ENCODE assay signal across 22 mouse cellular contexts in the genomic region with DNA sequence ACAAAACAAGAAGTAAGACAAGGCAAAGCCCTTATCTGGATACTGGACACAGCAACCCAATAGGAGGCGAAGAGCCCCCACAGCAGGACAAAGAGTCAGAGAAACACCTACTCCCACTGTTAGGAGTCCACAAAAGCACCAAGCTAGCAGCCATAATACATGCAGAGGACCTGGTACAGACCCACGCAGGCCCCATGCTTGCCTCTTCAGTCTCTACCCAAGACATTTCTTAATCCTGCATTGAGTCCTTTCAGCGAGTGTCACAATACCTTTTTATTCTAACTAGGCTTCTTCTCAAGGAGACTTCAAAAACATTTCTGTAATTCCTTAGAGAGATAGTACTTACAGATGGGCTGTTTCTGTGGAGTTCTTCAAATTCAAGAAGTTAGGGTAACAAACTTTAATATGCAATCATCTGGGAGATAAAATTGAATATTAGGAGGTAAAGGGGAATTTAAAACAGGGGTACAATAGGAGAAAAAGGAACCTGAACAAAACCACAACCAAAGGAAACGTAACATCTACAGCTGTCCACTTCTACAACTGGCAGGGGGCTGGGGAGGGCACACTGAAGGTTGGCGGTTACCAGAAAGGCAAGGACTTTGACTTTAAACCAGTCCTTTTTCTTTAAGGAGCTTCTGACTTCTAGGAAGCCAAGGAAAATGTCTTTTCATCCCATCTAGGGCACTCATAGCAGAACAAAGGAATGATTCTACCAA.
"Had no signal": no experiment of that assay in that cellular context is flagged by ENCODE, and none has a peak within 500 bp of the region (broad histone marks: within the 10 kb centered on the region; RNA-seq: fewer than 3 reads in every experiment).

No protein-coding gene starts in this region.

- H3K4me1 ChIP-seq: limb, embryonic 15.5 days; midbrain, embryonic 12.5 days had no signal

- H3K27me3 ChIP-seq: limb, embryonic 12.5 days; limb, embryonic 15.5 days; liver, embryonic 13.5 days; lung, embryonic 15.5 days; midbrain, embryonic 12.5 days; midbrain, embryonic 15.5 days; neural tube, embryonic 13.5 days had no signal

- H3K4me2 ChIP-seq: limb, embryonic 12.5 days; limb, embryonic 15.5 days; liver, embryonic 13.5 days; lung, embryonic 15.5 days; midbrain, embryonic 12.5 days; midbrain, embryonic 15.5 days; neural tube, embryonic 13.5 days had no signal

- H3K4me3 ChIP-seq: layer of hippocampus, adult 2 months; left cerebral cortex, adult 2 months; limb, embryonic 12.5 days; limb, embryonic 15.5 days; liver, embryonic 13.5 days; lung, embryonic 15.5 days; midbrain, embryonic 12.5 days; midbrain, embryonic 15.5 days; neural tube, embryonic 13.5 days had no signal

- H3K36me3 ChIP-seq: limb, embryonic 12.5 days; limb, embryonic 15.5 days; liver, embryonic 13.5 days; lung, embryonic 15.5 days; midbrain, embryonic 12.5 days; midbrain, embryonic 15.5 days; neural tube, embryonic 13.5 days had no signal

- H3K9me3 ChIP-seq: limb, embryonic 12.5 days; limb, embryonic 15.5 days; liver, embryonic 13.5 days; lung, embryonic 15.5 days; midbrain, embryonic 12.5 days; midbrain, embryonic 15.5 days; neural tube, embryonic 13.5 days had no signal

- ATAC-seq: intestine, embryonic 16.5 days; midbrain, embryonic 15.5 days had no signal

- DNase-seq: kidney, adult 18-20 months; kidney, adult 9 months; layer of hippocampus, adult 9-11 months; left cerebral cortex, postnatal 4 days; liver, embryonic 13.5 days; lung, adult 18-20 months; lung, postnatal 10 days; lung, postnatal 36 days; right cerebral cortex, postnatal 14 days; right cerebral cortex, postnatal 4 days; thymus, adult 2 months; thymus, postnatal 25 days had no signal

- H3K9ac ChIP-seq: limb, embryonic 12.5 days; limb, embryonic 15.5 days; liver, embryonic 13.5 days; lung, embryonic 15.5 days; midbrain, embryonic 12.5 days; midbrain, embryonic 15.5 days; neural tube, embryonic 13.5 days had no signal

- H3K27ac ChIP-seq: layer of hippocampus, adult 2 months; left cerebral cortex, adult 2 months; limb, embryonic 12.5 days; limb, embryonic 15.5 days; liver, embryonic 13.5 days; lung, embryonic 15.5 days; midbrain, embryonic 12.5 days; midbrain, embryonic 15.5 days; neural tube, embryonic 13.5 days; stomach, postnatal 0 days had no signal
